Mouse (Mus musculus): Measurements from ENCODE around the gene Rmi2. TPM values are rescaled to one million over a fixed set of nuclear protein-coding genes. Genes with fewer than 3 reads are reported as not detected.

Rmi2 gene
- polyA plus RNA-seq, 1 experiment from 2014 or later: 0.46 TPM

- Histone ChIP-seq H3K4me3 (replicated peaks; ENCODE audit: low read depth, low read length) (no peak overlapping the region), H3K4me1 (ENCODE audit: control insufficient read depth, insufficient read depth, low read length) (peaks cover 4% of the 10 kb centered on the region; the same call in 1 of the 2 replicates), H3K27me3 (ENCODE audit: control insufficient read depth, insufficient read depth, low read length) (no peaks in the 10 kb centered on the region), H3K9ac (replicated peaks; ENCODE audit: low read length) (no peak overlapping the region), H3K4me2 (ENCODE audit: low read length) (no peak overlapping the region), H3K36me3 (ENCODE audit: control insufficient read depth, insufficient read depth, low read length) (no peaks in the 10 kb centered on the region), H3K9me3 (ENCODE audit: control insufficient read depth, low read length) (no peaks in the 10 kb centered on the region), H3K27ac (replicated peaks; ENCODE audit: low read depth, low read length) (no peak overlapping the region)
- 100% methylated on average over 1 of the region's 1 CpGs for WGBS
- no peak for DNase-seq
- no peak for ATAC-seq (ENCODE audit: low FRiP score, low TSS enrichment)
Observed at GRCm38 (mm10) chr16:10837903-10838302, 3.0 kb downstream of the Rmi2 start.

GRCm38 (mm10) chr16:10838487-10839245, 3.8 kb downstream of the Rmi2 start:
- 36% methylated on average over 10 of the region's 10 CpGs for WGBS
- no peak for ATAC-seq (ENCODE audit: low FRiP score, low TSS enrichment)
- Histone ChIP-seq H3K9ac (replicated peaks; ENCODE audit: low read length) (no peak overlapping the region), H3K36me3 (ENCODE audit: control insufficient read depth, insufficient read depth, low read length) (no peaks in the 10 kb centered on the region), H3K4me2 (ENCODE audit: low read length) (no peak overlapping the region), H3K27ac (replicated peaks; ENCODE audit: low read depth, low read length) (no peak overlapping the region), H3K4me1 (ENCODE audit: control insufficient read depth, insufficient read depth, low read length) (peaks cover 4% of the 10 kb centered on the region), H3K27me3 (ENCODE audit: control insufficient read depth, insufficient read depth, low read length) (no peaks in the 10 kb centered on the region), H3K9me3 (ENCODE audit: control insufficient read depth, low read length) (no peaks in the 10 kb centered on the region), H3K4me3 (replicated peaks; ENCODE audit: low read depth, low read length) (no peak overlapping the region)
- DNase-seq: no peak

- Histone ChIP-seq H3K36me3 (ENCODE audit: control insufficient read depth, insufficient read depth, low read length) (no peaks in the 10 kb centered on the region), H3K4me2 (ENCODE audit: low read length) (no peak overlapping the region), H3K27me3 (ENCODE audit: control insufficient read depth, insufficient read depth, low read length) (no peaks in the 10 kb centered on the region), H3K9me3 (ENCODE audit: control insufficient read depth, low read length) (no peaks in the 10 kb centered on the region), H3K27ac (replicated peaks; ENCODE audit: low read depth, low read length) (no peak overlapping the region), H3K4me3 (replicated peaks; ENCODE audit: low read depth, low read length) (no peak overlapping the region), H3K9ac (replicated peaks; ENCODE audit: low read length) (no peak overlapping the region), H3K4me1 (ENCODE audit: control insufficient read depth, insufficient read depth, low read length) (peaks cover 6% of the 10 kb centered on the region)
- DNase-seq: no peak
- ATAC-seq (ENCODE audit: low FRiP score, low TSS enrichment): no peak
- WGBS: 91% methylated on average over 14 of the region's 14 CpGs
Observed at GRCm38 (mm10) chr16:10840018-10840417, 5.2 kb downstream of the Rmi2 start.

GRCm38 (mm10) chr16:10842282-10842855, 7.5 kb downstream of the Rmi2 start:
- H3K4me3 ChIP-seq (replicated peaks; ENCODE audit: low read depth, low read length): no peak overlapping the region
- H3K27ac ChIP-seq (replicated peaks; ENCODE audit: low read depth, low read length): no peak overlapping the region
- H3K9ac ChIP-seq (replicated peaks; ENCODE audit: low read length): no peak overlapping the region
- H3K36me3 ChIP-seq (ENCODE audit: control insufficient read depth, insufficient read depth, low read length): no peaks in the 10 kb centered on the region
- 65% methylated on average over 4 of the region's 4 CpGs for WGBS
- H3K9me3 ChIP-seq (ENCODE audit: control insufficient read depth, low read length): no peaks in the 10 kb centered on the region
- ATAC-seq (ENCODE audit: low FRiP score, low TSS enrichment) (no peak), DNase-seq (no peak)
- H3K4me2 ChIP-seq (ENCODE audit: low read length): no peak overlapping the region
- peaks cover 2% of the 10 kb centered on the region; the same call in 1 of the 2 replicates for H3K4me1 ChIP-seq (ENCODE audit: control insufficient read depth, insufficient read depth, low read length)
- H3K27me3 ChIP-seq (ENCODE audit: control insufficient read depth, insufficient read depth, low read length): no peaks in the 10 kb centered on the region

GRCm38 (mm10) chr16:10843486-10844318, 8.8 kb downstream of the Rmi2 start:
- H3K4me1 ChIP-seq (ENCODE audit: control insufficient read depth, insufficient read depth, low read length): peaks cover 2% of the 10 kb centered on the region; the same call in 1 of the 2 replicates
- no peak for ATAC-seq (ENCODE audit: low FRiP score, low TSS enrichment)
- H3K4me3 ChIP-seq (replicated peaks; ENCODE audit: low read depth, low read length): no peak overlapping the region
- H3K9me3 ChIP-seq (ENCODE audit: control insufficient read depth, low read length): no peaks in the 10 kb centered on the region
- no peak overlapping the region for H3K27ac ChIP-seq (replicated peaks; ENCODE audit: low read depth, low read length)
- H3K27me3 ChIP-seq (ENCODE audit: control insufficient read depth, insufficient read depth, low read length): no peaks in the 10 kb centered on the region
- H3K9ac ChIP-seq (replicated peaks; ENCODE audit: low read length): no peak overlapping the region; the same call in 1 of the 2 replicates
- 22% methylated on average over 18 of the region's 18 CpGs for WGBS
- no peaks in the 10 kb centered on the region for H3K36me3 ChIP-seq (ENCODE audit: control insufficient read depth, insufficient read depth, low read length)
- H3K4me2 ChIP-seq (ENCODE audit: low read length): peak overlapping the region; percentile 40
- peak; percentile 52 for DNase-seq

- Histone ChIP-seq H3K27me3 (ENCODE audit: control insufficient read depth, insufficient read depth, low read length) (no peaks in the 10 kb centered on the region), H3K9me3 (ENCODE audit: control insufficient read depth, low read length) (no peaks in the 10 kb centered on the region), H3K27ac (replicated peaks; ENCODE audit: low read depth, low read length) (no peak overlapping the region), H3K4me1 (ENCODE audit: control insufficient read depth, insufficient read depth, low read length) (peaks cover 2% of the 10 kb centered on the region; the same call in 1 of the 2 replicates), H3K36me3 (ENCODE audit: control insufficient read depth, insufficient read depth, low read length) (no peaks in the 10 kb centered on the region), H3K4me3 (replicated peaks; ENCODE audit: low read depth, low read length) (no peak overlapping the region), H3K9ac (replicated peaks; ENCODE audit: low read length) (no peak overlapping the region), H3K4me2 (ENCODE audit: low read length) (no peak overlapping the region; the same call in 1 of the 2 replicates)
- DNase-seq (no peak), ATAC-seq (ENCODE audit: low FRiP score, low TSS enrichment) (no peak)
- 72% methylated on average over 6 of the region's 6 CpGs for WGBS
Observed at GRCm38 (mm10) chr16:10844319-10844670, 9.4 kb downstream of the Rmi2 start.

- Histone ChIP-seq H3K36me3 (ENCODE audit: control insufficient read depth, insufficient read depth, low read length) (no peaks in the 10 kb centered on the region), H3K4me2 (ENCODE audit: low read length) (no peak overlapping the region), H3K27ac (replicated peaks; ENCODE audit: low read depth, low read length) (no peak overlapping the region), H3K9ac (replicated peaks; ENCODE audit: low read length) (no peak overlapping the region), H3K27me3 (ENCODE audit: control insufficient read depth, insufficient read depth, low read length) (no peaks in the 10 kb centered on the region), H3K4me3 (replicated peaks; ENCODE audit: low read depth, low read length) (no peak overlapping the region), H3K9me3 (ENCODE audit: control insufficient read depth, low read length) (no peaks in the 10 kb centered on the region), H3K4me1 (ENCODE audit: control insufficient read depth, insufficient read depth, low read length) (peaks cover 2% of the 10 kb centered on the region; the same call in 1 of the 2 replicates)
- ATAC-seq (ENCODE audit: low FRiP score, low TSS enrichment) (no peak), DNase-seq (no peak)
- WGBS: 81% methylated on average over 6 of the region's 6 CpGs
Observed at GRCm38 (mm10) chr16:10845952-10846351, 11.1 kb downstream of the Rmi2 start.

- DNase-seq (peak; percentile 65), ATAC-seq (ENCODE audit: low FRiP score, low TSS enrichment) (no peak)
- WGBS: 62% methylated on average over 4 of the region's 4 CpGs
- Histone ChIP-seq H3K4me1 (ENCODE audit: control insufficient read depth, insufficient read depth, low read length) (peaks cover 2% of the 10 kb centered on the region; the same call in 1 of the 2 replicates), H3K9ac (replicated peaks; ENCODE audit: low read length) (no peak overlapping the region), H3K9me3 (ENCODE audit: control insufficient read depth, low read length) (no peaks in the 10 kb centered on the region), H3K4me3 (replicated peaks; ENCODE audit: low read depth, low read length) (no peak overlapping the region), H3K27me3 (ENCODE audit: control insufficient read depth, insufficient read depth, low read length) (no peaks in the 10 kb centered on the region), H3K36me3 (ENCODE audit: control insufficient read depth, insufficient read depth, low read length) (no peaks in the 10 kb centered on the region), H3K27ac (replicated peaks; ENCODE audit: low read depth, low read length) (no peak overlapping the region), H3K4me2 (ENCODE audit: low read length) (no peak overlapping the region)
Observed at GRCm38 (mm10) chr16:10846503-10846902, 11.6 kb downstream of the Rmi2 start.

Measured in midbrain, embryonic 14.5 days (tissue).